34 mouse cellular contexts compared by ENCODE assay signal in the genomic region with DNA sequence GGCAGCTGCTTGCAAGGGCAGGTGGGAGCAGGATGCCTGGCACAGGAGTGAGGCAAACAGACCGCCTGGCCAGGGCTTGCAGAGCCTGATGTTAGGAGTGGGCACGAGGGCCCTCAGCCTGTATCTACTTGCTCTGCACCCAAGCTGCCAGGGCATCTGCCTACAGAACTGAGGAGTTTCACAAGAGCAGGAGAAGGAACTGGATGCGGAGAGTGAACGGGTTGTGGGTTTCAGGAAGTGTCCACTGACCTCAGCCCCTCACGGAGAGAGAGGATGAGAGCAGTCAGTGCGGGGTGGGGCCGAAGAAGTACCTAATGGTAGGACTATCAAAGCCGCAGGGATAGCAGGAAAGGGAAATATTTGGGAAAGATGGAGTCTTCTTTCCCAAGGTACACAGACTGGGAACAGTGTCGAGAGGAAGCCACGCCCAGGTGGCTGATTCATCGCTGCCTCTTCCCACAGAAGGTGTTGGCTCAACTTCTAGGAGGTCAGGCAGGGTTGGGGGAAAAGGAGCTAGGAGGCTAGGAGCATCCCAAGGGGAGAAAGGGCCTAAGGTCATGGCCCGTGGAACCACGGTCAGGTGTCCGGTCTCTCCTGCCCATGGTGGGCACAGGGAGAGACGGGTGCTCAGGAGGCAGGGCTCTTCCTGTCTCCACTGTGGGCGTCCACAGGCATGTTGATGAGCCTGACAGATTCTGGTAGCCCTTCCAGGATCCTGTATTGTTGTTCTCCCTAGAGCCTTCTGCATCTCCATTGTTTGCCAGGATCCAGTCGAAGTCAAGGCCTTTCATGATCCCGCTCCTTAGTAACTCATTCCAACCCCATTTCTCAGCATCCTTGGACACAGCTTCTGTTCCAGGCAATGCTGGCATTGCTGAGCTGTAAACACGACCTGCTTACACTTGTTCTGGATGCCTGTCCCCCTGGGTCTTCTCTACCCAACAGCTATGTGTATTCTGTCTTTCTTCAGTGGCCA. TPM values are rescaled to one million over a fixed set of nuclear protein-coding genes. Genes with fewer than 3 reads are reported as not detected.
A peak's percentile ranks its signal among the peaks of the same experiment; 100 is the strongest.
DNase-seq lines count a peak whose midpoint lies in the region; ATAC-seq and TF ChIP-seq lines count a peak whose summit lies in the region.
"Had no signal": no experiment of that assay in that cellular context is flagged by ENCODE, and none has a peak within 500 bp of the region (broad histone marks: within the 10 kb centered on the region; RNA-seq: fewer than 3 reads in every experiment).

No protein-coding gene starts in this region.

- TF ChIP-seq CTCF in C2C12 (IDR thresholded peaks at IDR 0.05; ENCODE audit: control insufficient read depth, insufficient read depth, insufficient read length): no peak

- H3ac ChIP-seq in C2C12 (ENCODE audit: control insufficient read depth, insufficient read length, low read depth): no peak overlapping the region

- H3K79me3 ChIP-seq in C2C12 (ENCODE audit: low read depth): no peaks in the 10 kb centered on the region

- ATAC-seq in common myeloid progenitor, adult 5-6 weeks (replicated peaks; ENCODE audit: low read depth, poor library complexity, severe bottlenecking): peak; percentile 41
- peak; percentile 37; the same call in 1 of the 2 replicates for ATAC-seq in monocyte, adult 5-6 weeks (replicated peaks; ENCODE audit: insufficient number of reproducible peaks, low FRiP score, low TSS enrichment, poor library complexity, severe bottlenecking)
- ATAC-seq in activated CD4-positive, CD25-positive, alpha-beta regulatory T cell, adult 4 months: no peak
- ATAC-seq: forebrain, postnatal 0 days; inflammation-experienced regulatory T-cells, adult 6 months; liver, embryonic 12.5 days; liver, postnatal 0 days; lung, postnatal 0 days; Patski had no signal

- H3K27me3 ChIP-seq in C2C12 (ENCODE audit: control insufficient read depth, insufficient read depth, insufficient read length): no peaks in the 10 kb centered on the region
- H3K27me3 ChIP-seq: embryonic facial prominence, embryonic 12.5 days; hindbrain, embryonic 15.5 days; liver, embryonic 12.5 days; neural tube, embryonic 12.5 days; Patski had no signal

- peaks cover 8% of the 10 kb centered on the region for H3K36me3 ChIP-seq in C2C12 (ENCODE audit: control insufficient read depth, insufficient read depth)
- H3K36me3 ChIP-seq: embryonic facial prominence, embryonic 12.5 days; heart, embryonic 13.5 days; hindbrain, embryonic 15.5 days; liver, embryonic 12.5 days; neural tube, embryonic 12.5 days had no signal

- H3K79me2 ChIP-seq in C2C12 (ENCODE audit: control insufficient read depth, insufficient read depth): no peaks in the 10 kb centered on the region

- peak; percentile 33 to 46 for DNase-seq in adrenal gland, postnatal 36 days
- DNase-seq in adrenal gland, postnatal 10 days: no peak
- DNase-seq in lung, adult 18-20 months: no peak
- DNase-seq in frontal cortex, postnatal 36 days (ENCODE audit: low spot score in 2 of 2): no peak
- DNase-seq: B cell, adult 2 months; cerebellum, adult 11 months; cerebellum, adult 9-10 months; cerebellum, postnatal 36 days; embryo, embryonic 11 days; gastrocnemius, postnatal 25 days; heart, adult 2 months; heart, postnatal 10 days; kidney, adult 11 months; kidney, postnatal 25 days; liver, postnatal 0 days; lung, postnatal 4 days; midbrain, embryonic 14.5 days; right cerebral cortex, postnatal 4 days; thymus, postnatal 4 days had no signal

- no peak overlapping the region for H3K4me3 ChIP-seq in C2C12 (ENCODE audit: insufficient read depth, poor library complexity, severe bottlenecking)
- H3K4me3 ChIP-seq: embryonic facial prominence, embryonic 12.5 days; heart, adult 2 months; heart, embryonic 13.5 days; hindbrain, embryonic 15.5 days; layer of hippocampus, adult 2 months; left cerebral cortex, adult 2 months; liver, embryonic 12.5 days; neural tube, embryonic 12.5 days had no signal

TF ChIP-seq in C2C12, 6 proteins besides CTCF, POLR2A, EP300 and RAD21:
- peak; percentile 19 for TF ChIP-seq FOSL1 (IDR thresholded peaks at IDR 0.05; ENCODE audit: insufficient read depth, low read length, poor library complexity, severe bottlenecking)
- TF ChIP-seq MYOG (IDR thresholded peaks at IDR 0.05; ENCODE audit: control insufficient read depth, extremely low read depth, insufficient read length): no peak

RNA-seq across cellular contexts. Expression of gene Hdac7, which starts 27.0 kb away (rescaled TPM):
- 10 to 100 TPM; 63.5 to 67.2 TPM for total RNA-seq in adrenal gland, postnatal 36 days (2021)
- total RNA-seq in adrenal gland, postnatal 10 days (2021): 10 to 100 TPM; 50.4 to 76.7 TPM
- 41.2 TPM for polyA plus RNA-seq in C2C12 (2012; fragmentation: generic; extraction: Trizol)
- 22.2 and 30.7 TPM in 2 replicates for total RNA-seq in common myeloid progenitor, adult 5-6 weeks (2017)
- 6.5 to 17.5 TPM (median 10.7 TPM) in 3 replicates for total RNA-seq in monocyte, adult 5-6 weeks (2017)
- 10 to 100 TPM; 58.8 to 69.5 TPM for polyA plus RNA-seq in activated CD4-positive, CD25-positive, alpha-beta regulatory T cell, adult 4 months (2017; shearing (Covaris generic))

RNA-seq across cellular contexts. Expression of gene Vdr, which starts 39.1 kb away (rescaled TPM):
- 10 to 100 TPM in 1 of 2 experiments, 1 to 10 TPM in 1; 6.4 to 33.3 TPM for total RNA-seq in adrenal gland, postnatal 36 days (2021)
- total RNA-seq in adrenal gland, postnatal 10 days (2021): 1 to 10 TPM; 5.3 to 5.4 TPM
- polyA plus RNA-seq in C2C12 (2012; fragmentation: generic; extraction: Trizol): 3.0 TPM
- 3.0 and 3.5 TPM in 2 replicates for total RNA-seq in common myeloid progenitor, adult 5-6 weeks (2017)
- total RNA-seq in monocyte, adult 5-6 weeks (2017): 1.3 to 2.5 TPM in 2 of 3 replicates, not detected in the other
- 1 to 10 TPM in 1 of 2 experiments, under 1 TPM in 1; 0.71 to 1.8 TPM for polyA plus RNA-seq in activated CD4-positive, CD25-positive, alpha-beta regulatory T cell, adult 4 months (2017; shearing (Covaris generic))
- polyA plus RNA-seq: midbrain, embryonic 14.5 days had no signal

Comparison
In these comparisons a context has a peak if more than half of its experiments do, and no peak if none do; other contexts are left out.
1. DNase-seq: peak in adrenal gland, postnatal 36 days (2 of 2); none in adrenal gland, postnatal 10 days (single experiment), lung, adult 18-20 months (0 of 2) and frontal cortex, postnatal 36 days (0 of 2).